Mouse (Mus musculus) erythroblast, embryonic 14.5 days (primary cell): ENCODE measurements around the gene Wdr95. TPM values are rescaled to one million over a fixed set of nuclear protein-coding genes. Genes with fewer than 3 reads are reported as not detected.

Experiments
- H3K27me3 ChIP-seq: 2 replicates; pipeline ENCODE4 v1.6.1; 2012; ENCODE audit warnings: inconsistent platforms; ENCODE audit not compliant: control insufficient read depth
- H3K36me3 ChIP-seq: 2 replicates; pipeline ENCODE4 v1.6.1; 2012; ENCODE audit warnings: mild to moderate bottlenecking, inconsistent platforms; ENCODE audit not compliant: control insufficient read depth
- H3K4me1 ChIP-seq: 2 replicates; pipeline ENCODE4 v1.6.1; 2012; ENCODE audit warnings: inconsistent platforms; ENCODE audit not compliant: control insufficient read depth
- H3K4me3 ChIP-seq: replicated peaks from 2 replicates; pipeline ENCODE3; 2012; ENCODE audit warnings: moderate library complexity, mild to moderate bottlenecking, inconsistent platforms
- H3K9me3 ChIP-seq: 2 replicates; pipeline ENCODE4 v1.6.1; 2012; ENCODE audit warnings: low read length, inconsistent platforms, mixed read lengths; ENCODE audit not compliant: control insufficient read depth
- GATA1 ChIP-seq: IDR thresholded peaks from 2 replicates; pipeline ENCODE4 v1.6.1; 2012; ENCODE audit warnings: low read length, inconsistent platforms, mixed read lengths
- TAL1 ChIP-seq: IDR thresholded peaks from 3 replicates; pipeline ENCODE4 v1.6.1; 2012; ENCODE audit warnings: low read length, inconsistent platforms, mixed read lengths
- polyA plus RNA-seq: library from polyadenylated mRNA; stranded (reverse); fragments of >175 nt; gene quantifications from 2 replicates; pipeline ENCODE4 v1.2.3, GENCODE M21; 2012

Wdr95 gene
- polyA plus RNA-seq, 1 experiment, result not detected

DNA sequence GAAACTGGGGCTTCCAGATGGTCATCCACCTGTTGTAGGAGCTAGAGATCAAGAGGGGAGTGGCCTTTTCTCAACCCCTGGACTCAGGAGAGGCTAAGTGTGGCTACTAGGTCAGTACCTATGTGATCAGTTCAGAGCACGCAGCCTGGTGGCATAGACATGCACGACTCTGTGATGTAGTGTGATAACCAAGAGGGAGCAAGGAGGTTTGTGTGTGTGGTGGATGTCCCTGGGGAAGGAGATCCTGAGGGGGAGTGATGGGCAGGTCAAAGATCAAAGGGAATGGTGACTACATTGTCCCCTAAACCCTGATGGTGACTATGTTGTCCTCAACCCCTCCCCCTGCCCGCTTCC is 83.7 kb downstream of the Wdr95 start:
- peaks cover 21% of the 10 kb centered on the region for H3K36me3 ChIP-seq
- H3K27me3 ChIP-seq, result no peaks in the 10 kb centered on the region
- TF ChIP-seq TAL1 (no peak), GATA1 (no peak)
- no peak overlapping the region for H3K4me3 ChIP-seq
- no peaks in the 10 kb centered on the region for H3K9me3 ChIP-seq
- H3K4me1 ChIP-seq, result no peaks in the 10 kb centered on the region

DNA sequence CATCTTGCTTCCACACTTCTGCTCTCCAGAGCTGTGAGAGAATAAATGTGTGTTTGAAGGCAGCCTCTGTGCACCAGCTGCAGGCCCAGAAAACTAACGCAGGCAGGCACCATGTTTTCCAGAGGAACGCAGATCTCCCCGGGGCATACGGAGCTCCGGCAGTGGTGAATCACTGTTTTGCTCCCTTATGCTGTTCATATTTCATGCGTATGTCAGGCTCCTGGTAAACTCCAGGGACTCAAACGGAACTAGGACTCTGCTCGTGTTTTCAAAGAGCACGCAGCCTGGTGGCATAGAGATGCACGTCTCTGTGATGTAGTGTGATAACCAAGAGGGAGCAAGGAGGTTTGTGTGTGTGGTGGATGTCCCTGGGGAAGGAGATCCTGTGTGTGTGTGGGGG is 84.3 kb downstream of the Wdr95 start:
- Histone ChIP-seq H3K4me1 (no peaks in the 10 kb centered on the region), H3K27me3 (no peaks in the 10 kb centered on the region), H3K4me3 (no peak overlapping the region), H3K36me3 (peaks cover 27% of the 10 kb centered on the region), H3K9me3 (no peaks in the 10 kb centered on the region)
- TF ChIP-seq TAL1 (no peak), GATA1 (no peak)

DNA sequence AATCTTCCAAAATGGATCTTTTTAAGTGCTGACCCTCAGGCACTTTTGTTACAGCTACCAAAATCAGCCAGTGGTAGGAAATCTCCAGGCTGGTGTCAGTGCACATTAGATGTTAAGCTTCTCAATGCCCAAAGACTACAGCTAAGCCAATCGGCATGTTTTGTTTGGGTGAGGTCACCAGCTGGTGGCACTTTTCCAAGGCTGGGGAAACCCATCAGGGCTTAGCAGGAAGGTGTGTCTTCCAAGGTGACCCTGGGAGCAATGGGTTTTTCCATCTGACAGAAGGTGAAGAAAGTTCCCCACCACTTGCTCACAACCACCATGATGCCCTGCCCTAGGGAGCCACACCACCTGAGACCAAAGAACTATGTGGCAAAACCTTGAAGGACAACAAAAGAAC is 87.7 kb downstream of the Wdr95 start:
- no peaks in the 10 kb centered on the region for H3K9me3 ChIP-seq
- peaks cover 61% of the 10 kb centered on the region for H3K36me3 ChIP-seq
- H3K27me3 ChIP-seq, result no peaks in the 10 kb centered on the region
- H3K4me1 ChIP-seq, result no peaks in the 10 kb centered on the region
- H3K4me3 ChIP-seq, result no peak overlapping the region
- TF ChIP-seq GATA1, result no peak
- TF ChIP-seq TAL1, result no peak

- peaks cover 68% of the 10 kb centered on the region for H3K36me3 ChIP-seq
- TF ChIP-seq TAL1, result no peak
- TF ChIP-seq GATA1, result no peak
Measured at GRCm38 (mm10) chr5:149616817-149617216, 88.3 kb downstream of the Wdr95 start.

DNA sequence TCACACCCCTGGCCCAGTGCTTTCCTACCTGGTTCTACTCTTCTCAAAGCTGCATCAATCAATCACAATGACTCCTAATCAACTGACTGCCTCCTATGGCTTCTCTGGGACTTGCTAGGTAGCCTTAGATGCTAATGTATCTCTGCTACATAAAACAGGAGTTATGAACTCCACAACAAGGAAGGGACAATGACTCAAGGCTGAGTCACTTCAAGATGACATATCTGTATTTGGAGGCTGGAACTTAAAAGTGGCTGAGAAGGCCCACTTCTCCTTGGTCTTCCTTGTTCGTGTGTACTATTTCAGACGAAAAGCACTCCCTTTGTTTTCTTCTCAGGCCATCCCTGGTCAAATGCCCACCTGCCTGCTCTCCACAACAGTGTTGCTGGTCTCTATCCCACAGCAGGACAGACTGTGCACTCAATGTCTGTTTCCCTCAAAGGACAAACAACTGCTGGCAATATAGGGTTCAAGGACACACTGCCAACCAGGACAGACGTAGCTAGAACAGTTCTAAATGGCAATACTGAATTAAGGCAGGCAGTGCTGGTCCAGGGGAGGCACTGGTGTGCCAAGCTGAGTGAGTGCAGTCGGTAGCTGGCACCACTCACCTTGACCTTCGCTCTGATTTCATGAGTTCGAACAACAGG is 89.4 kb downstream of the Wdr95 start:
- H3K36me3 ChIP-seq, result peaks cover 78% of the 10 kb centered on the region
- H3K9me3 ChIP-seq, result no peaks in the 10 kb centered on the region
- no peak overlapping the region for H3K4me3 ChIP-seq
- TF ChIP-seq TAL1, result no peak
- TF ChIP-seq GATA1, result no peak
- H3K27me3 ChIP-seq, result no peaks in the 10 kb centered on the region
- H3K4me1 ChIP-seq, result peaks cover 4% of the 10 kb centered on the region

More at GRCm38 (mm10) chr5:149616817-149617216, 88.3 kb downstream of the Wdr95 start:
- H3K4me3 ChIP-seq, result no peak overlapping the region
- H3K9me3 ChIP-seq, result no peaks in the 10 kb centered on the region
- H3K4me1 ChIP-seq, result no peaks in the 10 kb centered on the region; the same call in 1 of the 2 replicates
- H3K27me3 ChIP-seq, result no peaks in the 10 kb centered on the region

GRCm38 (mm10) chr5:149622152-149622551 is 93.7 kb downstream of the Wdr95 start:
- peaks cover 30% of the 10 kb centered on the region for H3K4me1 ChIP-seq
- peaks cover 95% of the 10 kb centered on the region for H3K36me3 ChIP-seq
- no peak overlapping the region for H3K4me3 ChIP-seq
- no peaks in the 10 kb centered on the region for H3K9me3 ChIP-seq
- no peak for TF ChIP-seq GATA1
- TF ChIP-seq TAL1, result no peak
- no peaks in the 10 kb centered on the region for H3K27me3 ChIP-seq

- peaks cover 95% of the 10 kb centered on the region for H3K36me3 ChIP-seq
- TF ChIP-seq GATA1, result no peak
- TF ChIP-seq TAL1, result no peak
- H3K4me3 ChIP-seq, result no peak overlapping the region
- H3K9me3 ChIP-seq, result no peaks in the 10 kb centered on the region
- H3K4me1 ChIP-seq, result peaks cover 30% of the 10 kb centered on the region
- no peaks in the 10 kb centered on the region for H3K27me3 ChIP-seq
Measured at GRCm38 (mm10) chr5:149622644-149623043, 94.2 kb downstream of the Wdr95 start.

DNA sequence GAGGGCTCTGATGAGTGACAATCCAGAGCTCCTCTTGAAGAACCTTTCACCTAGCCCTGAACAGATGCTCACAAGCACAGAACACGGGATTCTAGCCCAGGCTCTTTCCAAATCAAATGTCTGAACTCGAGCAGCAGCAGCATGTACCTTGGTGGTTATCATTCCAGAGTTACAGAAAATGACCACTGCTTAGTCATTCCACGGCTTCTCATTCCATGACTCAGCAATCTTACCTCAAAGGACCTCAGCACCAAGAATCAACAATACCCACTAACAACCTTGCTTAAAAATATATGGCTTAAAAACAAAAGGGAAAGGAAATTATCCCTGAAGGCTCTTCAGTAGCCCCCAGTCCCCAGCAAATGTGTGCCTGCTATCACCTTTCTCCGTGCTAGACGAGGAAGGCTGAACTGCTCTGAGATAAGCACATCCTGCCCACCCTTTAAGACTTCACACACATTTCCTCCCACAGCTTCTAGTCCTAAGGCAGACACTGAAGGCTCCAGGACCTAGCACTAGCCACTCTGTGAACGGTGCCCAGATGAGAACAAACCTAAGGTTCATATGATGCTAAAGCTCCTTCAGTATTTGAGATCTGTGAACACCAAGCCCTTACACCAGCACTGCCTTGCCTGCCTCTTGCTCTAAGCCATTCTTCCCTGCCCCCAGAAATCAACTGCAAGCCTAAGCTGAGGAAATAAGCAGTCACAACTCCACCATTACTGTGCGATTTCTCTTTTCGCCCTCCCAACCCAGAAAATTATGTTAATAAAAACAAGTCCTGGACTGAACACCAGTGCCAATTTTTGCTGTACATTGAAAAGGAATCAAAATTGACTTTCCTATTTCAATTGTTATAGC is 95.6 kb downstream of the Wdr95 start:
- Histone ChIP-seq H3K4me1 (peaks cover 33% of the 10 kb centered on the region), H3K36me3 (peaks cover 93% of the 10 kb centered on the region), H3K27me3 (no peaks in the 10 kb centered on the region), H3K4me3 (peak overlapping the region; percentile 44), H3K9me3 (no peaks in the 10 kb centered on the region)
- no peak for TF ChIP-seq TAL1
- TF ChIP-seq GATA1, result peak; percentile 15; the same call in 1 of the 2 replicates

GRCm38 (mm10) chr5:149625547-149625946 is 97.1 kb downstream of the Wdr95 start:
- Histone ChIP-seq H3K27me3 (no peaks in the 10 kb centered on the region), H3K4me1 (peaks cover 34% of the 10 kb centered on the region), H3K9me3 (no peaks in the 10 kb centered on the region), H3K36me3 (peaks cover 93% of the 10 kb centered on the region), H3K4me3 (no peak overlapping the region)
- TF ChIP-seq GATA1 (no peak), TAL1 (no peak)
